Mouse (Mus musculus): ENCODE measurements around the gene Pik3r4. TPM values are rescaled to one million over a fixed set of nuclear protein-coding genes. Genes with fewer than 3 reads are reported as not detected.
"Not testable (repeated sequence)": the region's sequence is repeated elsewhere in the genome, so short reads cannot be mapped to it uniquely, and the experiment has no call there.

The Pik3r4 gene
- polyA plus RNA-seq (2016; fragmentation: Nextera tagmentation; extraction: Ambion mirVana): 19.9 and 22.5 TPM in 2 replicates

- Histone ChIP-seq H3K9me3 (replicated peaks) (no peaks in the 10 kb centered on the region), H3K27me3 (replicated peaks) (no peaks in the 10 kb centered on the region), H3K4me1 (replicated peaks) (peaks cover 6% of the 10 kb centered on the region), H3K27ac (ENCODE audit: poor library complexity, severe bottlenecking) (peak within 1 kb of the TSS; percentile 37; the same call in 1 of the 2 replicates), H3K4me3 (peak within 1 kb of the TSS; percentile 92), H3K9ac (peak within 1 kb of the TSS; percentile 95), H3K36me3 (peaks cover 34% of the 10 kb centered on the region), H3K4me2 (peak within 1 kb of the TSS; percentile 79)
- 5% methylated on average over 37 of the region's 37 CpGs for WGBS
- ATAC-seq (ENCODE audit: insufficient number of reproducible peaks, low FRiP score): peak; percentile 87
These were observed at the start of gene Pik3r4 for GRCm38 (mm10) chr9:105642460-105643371. Gene Pik3r4 (plus strand): TSS chr9:105642978.

DNA sequence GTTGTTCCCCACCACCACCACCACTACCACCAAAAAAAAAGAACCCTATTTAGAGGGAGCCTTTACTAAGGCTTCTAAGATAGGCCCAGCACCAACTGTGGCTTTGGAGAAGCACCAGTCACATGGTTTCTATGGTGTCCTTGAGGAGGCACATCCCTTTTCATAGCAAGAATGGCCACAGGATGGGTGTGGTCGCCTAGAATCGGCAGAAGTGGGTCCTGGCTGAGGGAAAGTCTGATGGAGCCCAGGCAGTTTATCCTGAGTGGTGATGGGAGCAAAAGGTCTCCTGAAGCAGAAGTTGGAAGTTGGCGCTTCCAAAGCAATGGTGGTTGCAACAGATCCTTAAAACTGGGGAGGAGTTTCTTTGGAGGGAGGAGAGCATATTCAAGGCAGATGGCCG lies 43.9 kb upstream of the Pik3r4 start:
- WGBS: 76% methylated on average over 4 of the region's 4 CpGs
- H3K9ac ChIP-seq: no peak overlapping the region

GRCm38 (mm10) chr9:105611980-105612771 lies 30.6 kb upstream of the Pik3r4 start:
- Histone ChIP-seq H3K27me3 (replicated peaks) (no peaks in the 10 kb centered on the region), H3K4me2 (no peak overlapping the region), H3K4me1 (replicated peaks) (0 out of 2 replicates have a peak, but pooled peaks cover 5% of the 10 kb centered on the region), H3K9ac (no peak overlapping the region), H3K4me3 (no peak overlapping the region), H3K36me3 (no peaks in the 10 kb centered on the region), H3K9me3 (replicated peaks) (no peaks in the 10 kb centered on the region), H3K27ac (ENCODE audit: poor library complexity, severe bottlenecking) (no peak overlapping the region)
- WGBS: 78% methylated on average over 15 of the region's 15 CpGs
- ATAC-seq (ENCODE audit: insufficient number of reproducible peaks, low FRiP score): no peak

More for the DNA sequence above, 43.9 kb upstream of the Pik3r4 start:
- H3K4me1 ChIP-seq (replicated peaks): no peaks in the 10 kb centered on the region
- H3K27me3 ChIP-seq (replicated peaks): no peaks in the 10 kb centered on the region
- no peak overlapping the region for H3K4me2 ChIP-seq
- no peak overlapping the region for H3K4me3 ChIP-seq
- H3K9me3 ChIP-seq (replicated peaks): peaks cover 1% of the 10 kb centered on the region; the same call in 1 of the 2 replicates
- ATAC-seq (ENCODE audit: insufficient number of reproducible peaks, low FRiP score): no peak
- H3K27ac ChIP-seq (ENCODE audit: poor library complexity, severe bottlenecking): no peak overlapping the region
- H3K36me3 ChIP-seq: no peaks in the 10 kb centered on the region

- no peak overlapping the region for H3K4me3 ChIP-seq
- no peak for ATAC-seq (ENCODE audit: insufficient number of reproducible peaks, low FRiP score)
- H3K36me3 ChIP-seq: no peaks in the 10 kb centered on the region
- H3K4me1 ChIP-seq (replicated peaks): 0 out of 2 replicates have a peak, but pooled peaks cover 5% of the 10 kb centered on the region
- no peaks in the 10 kb centered on the region for H3K27me3 ChIP-seq (replicated peaks)
- no peak overlapping the region for H3K27ac ChIP-seq (ENCODE audit: poor library complexity, severe bottlenecking)
- 72% methylated on average over 7 of the region's 7 CpGs for WGBS
- no peak overlapping the region for H3K9ac ChIP-seq
- H3K9me3 ChIP-seq (replicated peaks): no peaks in the 10 kb centered on the region
- no peak overlapping the region for H3K4me2 ChIP-seq
These were observed 29.9 kb upstream of the Pik3r4 start for GRCm38 (mm10) chr9:105612919-105613318.

DNA sequence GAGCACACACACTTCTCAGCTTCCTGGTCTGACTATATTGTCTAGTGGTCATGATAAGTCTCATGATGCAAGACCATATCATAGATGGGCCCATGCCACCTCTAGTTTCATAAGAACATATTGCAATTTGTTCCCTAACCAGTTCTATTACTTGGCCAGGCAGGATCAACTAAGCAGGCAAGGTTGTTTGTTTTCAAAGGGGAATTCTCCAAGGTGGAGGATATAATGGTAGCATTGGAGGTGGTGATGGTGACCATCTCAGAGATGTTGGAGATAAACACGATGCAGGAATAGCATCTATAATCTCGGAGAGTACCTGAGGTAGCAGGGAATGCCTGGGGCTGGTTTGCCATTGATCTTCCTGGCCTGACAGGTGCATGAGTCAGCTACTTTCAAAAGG lies 26.8 kb upstream of the Pik3r4 start:
- no peak for ATAC-seq (ENCODE audit: insufficient number of reproducible peaks, low FRiP score)
- no peak overlapping the region for H3K9ac ChIP-seq
- WGBS: 63% methylated on average over 2 of the region's 2 CpGs
- H3K4me1 ChIP-seq (replicated peaks): 0 out of 2 replicates have a peak, but pooled peaks cover 5% of the 10 kb centered on the region
- H3K9me3 ChIP-seq (replicated peaks): no peaks in the 10 kb centered on the region
- H3K27ac ChIP-seq (ENCODE audit: poor library complexity, severe bottlenecking): no peak overlapping the region
- H3K4me3 ChIP-seq: no peak overlapping the region
- H3K36me3 ChIP-seq: no peaks in the 10 kb centered on the region
- H3K4me2 ChIP-seq: no peak overlapping the region
- H3K27me3 ChIP-seq (replicated peaks): no peaks in the 10 kb centered on the region

GRCm38 (mm10) chr9:105617274-105617673 lies 25.5 kb upstream of the Pik3r4 start:
- not testable (repeated sequence) for H3K4me1 ChIP-seq (replicated peaks); H3K9ac ChIP-seq; H3K9me3 ChIP-seq (replicated peaks); ATAC-seq (ENCODE audit: insufficient number of reproducible peaks, low FRiP score); H3K4me3 ChIP-seq; H3K27ac ChIP-seq (ENCODE audit: poor library complexity, severe bottlenecking); H3K36me3 ChIP-seq; H3K4me2 ChIP-seq; H3K27me3 ChIP-seq (replicated peaks)

GRCm38 (mm10) chr9:105633961-105634360 lies 8.8 kb upstream of the Pik3r4 start:
- H3K27ac ChIP-seq (ENCODE audit: poor library complexity, severe bottlenecking): no peak overlapping the region
- no peak overlapping the region for H3K4me2 ChIP-seq
- no peaks in the 10 kb centered on the region for H3K27me3 ChIP-seq (replicated peaks)
- H3K36me3 ChIP-seq: no peaks in the 10 kb centered on the region
- H3K9me3 ChIP-seq (replicated peaks): no peaks in the 10 kb centered on the region
- H3K9ac ChIP-seq: no peak overlapping the region
- no peak overlapping the region for H3K4me3 ChIP-seq
- ATAC-seq (ENCODE audit: insufficient number of reproducible peaks, low FRiP score): no peak
- WGBS: 69% methylated on average over 2 of the region's 2 CpGs
- no peaks in the 10 kb centered on the region; the same call in 1 of the 2 replicates for H3K4me1 ChIP-seq (replicated peaks)

DNA sequence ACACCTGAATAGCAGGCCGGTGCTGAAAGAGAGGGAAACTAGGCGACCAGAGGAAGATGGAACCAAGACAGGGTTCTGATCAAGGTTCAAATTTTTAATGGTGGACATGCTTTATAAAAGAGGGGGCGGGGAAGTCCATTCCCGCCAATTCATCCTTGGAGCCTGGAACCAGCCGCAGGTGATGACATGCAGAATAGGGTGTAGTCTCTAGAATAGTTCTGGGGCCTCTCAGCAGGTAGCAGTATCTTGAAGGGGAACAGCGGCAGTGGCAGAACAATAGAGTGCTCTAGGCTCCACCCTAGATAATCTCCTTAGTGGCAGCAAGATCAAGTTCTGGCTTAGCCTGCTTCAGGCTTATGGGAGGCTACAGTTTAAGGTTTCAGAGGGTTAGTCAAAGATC lies 1.4 kb upstream of the Pik3r4 start:
- ATAC-seq (ENCODE audit: insufficient number of reproducible peaks, low FRiP score): not testable (repeated sequence)

DNA sequence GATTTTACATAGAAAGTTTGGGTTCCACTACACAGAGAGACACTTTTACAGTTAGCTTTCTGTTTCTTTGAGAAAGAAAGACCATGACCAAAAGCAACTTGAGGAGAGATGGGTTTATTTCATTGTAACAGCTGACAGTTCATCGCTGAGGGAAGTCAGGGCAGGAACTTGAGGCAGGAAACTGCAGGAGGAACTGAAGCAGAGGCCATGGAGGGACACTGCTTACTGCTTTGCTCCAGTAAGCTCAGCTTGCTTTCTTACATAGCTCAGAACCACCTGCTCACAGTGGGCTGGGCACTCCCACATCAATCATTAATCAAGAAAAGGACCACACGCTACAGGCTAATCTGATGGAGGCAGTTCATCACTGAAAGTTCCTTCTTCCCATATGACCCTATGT lies 13.4 kb downstream of the Pik3r4 start:
- peaks cover 70% of the 10 kb centered on the region for H3K36me3 ChIP-seq
- H3K4me1 ChIP-seq (replicated peaks): no peaks in the 10 kb centered on the region
- no peak overlapping the region for H3K4me3 ChIP-seq
- H3K27me3 ChIP-seq (replicated peaks): no peaks in the 10 kb centered on the region
- H3K27ac ChIP-seq (ENCODE audit: poor library complexity, severe bottlenecking): no peak overlapping the region
- H3K4me2 ChIP-seq: no peak overlapping the region
- 70% methylated on average over 2 of the region's 2 CpGs for WGBS
- H3K9ac ChIP-seq: no peak overlapping the region
- no peaks in the 10 kb centered on the region for H3K9me3 ChIP-seq (replicated peaks)
- ATAC-seq (ENCODE audit: insufficient number of reproducible peaks, low FRiP score): no peak

More for the DNA sequence above, 1.4 kb upstream of the Pik3r4 start:
- not testable (repeated sequence) for H3K4me3 ChIP-seq; H3K9me3 ChIP-seq (replicated peaks); H3K27ac ChIP-seq (ENCODE audit: poor library complexity, severe bottlenecking); H3K4me2 ChIP-seq; H3K27me3 ChIP-seq (replicated peaks); H3K9ac ChIP-seq; H3K4me1 ChIP-seq (replicated peaks)
- H3K36me3 ChIP-seq: peaks cover 21% of the 10 kb centered on the region
- 65% methylated on average over 6 of the region's 6 CpGs for WGBS

DNA sequence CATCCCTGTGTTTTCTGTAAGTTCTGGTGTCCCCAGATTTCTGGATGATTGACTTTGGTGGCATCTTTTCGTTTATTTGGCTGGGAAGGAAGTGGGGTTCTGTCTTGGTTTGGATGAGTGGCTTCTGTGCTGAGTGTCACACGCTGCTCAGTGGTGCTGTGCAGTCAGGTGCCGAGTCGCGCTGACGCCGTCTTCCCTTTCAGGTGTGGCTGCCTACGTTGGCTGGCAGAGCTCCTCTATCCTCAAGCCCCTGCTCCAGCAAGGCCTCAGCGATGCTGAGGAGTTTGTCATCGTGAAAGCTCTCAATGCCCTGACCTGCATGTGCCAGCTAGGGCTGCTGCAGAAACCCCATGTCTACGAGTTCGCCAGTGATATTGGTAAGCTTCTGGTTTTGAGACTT lies 15.4 kb downstream of the Pik3r4 start:
- Histone ChIP-seq H3K9ac (no peak overlapping the region), H3K27me3 (replicated peaks) (no peaks in the 10 kb centered on the region), H3K36me3 (peaks cover 68% of the 10 kb centered on the region), H3K4me1 (replicated peaks) (no peaks in the 10 kb centered on the region), H3K4me2 (no peak overlapping the region), H3K27ac (ENCODE audit: poor library complexity, severe bottlenecking) (no peak overlapping the region), H3K9me3 (replicated peaks) (no peaks in the 10 kb centered on the region), H3K4me3 (no peak overlapping the region)
- WGBS: 91% methylated on average over 12 of the region's 12 CpGs
- ATAC-seq (ENCODE audit: insufficient number of reproducible peaks, low FRiP score): no peak

DNA sequence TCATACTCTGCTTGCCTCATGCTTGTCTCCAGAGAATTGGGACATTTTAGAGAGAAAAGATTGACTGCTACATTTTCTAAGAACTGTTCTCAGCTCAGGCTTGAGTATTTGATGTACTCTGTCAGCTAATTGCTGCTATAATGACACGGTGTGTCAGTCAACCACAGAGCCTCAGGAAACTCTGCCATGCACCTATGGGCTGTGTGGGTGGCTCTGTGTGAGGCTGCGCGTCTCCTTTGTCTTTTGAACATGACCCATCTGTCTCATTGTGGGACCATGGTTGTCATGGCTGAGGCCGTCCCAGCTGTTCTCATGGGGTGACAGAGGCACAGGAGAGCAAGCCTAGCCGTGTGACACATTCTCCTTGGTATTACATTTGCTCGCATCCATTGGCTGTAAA lies 17.1 kb downstream of the Pik3r4 start:
- no peaks in the 10 kb centered on the region for H3K27me3 ChIP-seq (replicated peaks)
- no peak overlapping the region for H3K4me2 ChIP-seq
- H3K4me3 ChIP-seq: no peak overlapping the region
- H3K4me1 ChIP-seq (replicated peaks): no peaks in the 10 kb centered on the region
- WGBS: 91% methylated on average over 6 of the region's 6 CpGs
- ATAC-seq (ENCODE audit: insufficient number of reproducible peaks, low FRiP score): no peak
- no peak overlapping the region for H3K9ac ChIP-seq
- no peak overlapping the region for H3K27ac ChIP-seq (ENCODE audit: poor library complexity, severe bottlenecking)
- no peaks in the 10 kb centered on the region for H3K9me3 ChIP-seq (replicated peaks)
- H3K36me3 ChIP-seq: peaks cover 70% of the 10 kb centered on the region
